Mouse (Mus musculus) right cerebral cortex, adult 18-20 months (tissue): Measurements from ENCODE around the gene Nsmce4a.
A peak's percentile ranks its signal among the peaks of the same experiment; 100 is the strongest.
"Not testable (repeated sequence)": the region's sequence is repeated elsewhere in the genome, so short reads cannot be mapped to it uniquely, and the experiment has no call there.

Experiments used
- DNase-seq: peaks from one replicate; pipeline ENCODE4 v3.0.0; 2022; ENCODE audit warnings: mixed read lengths

The Nsmce4a gene

GRCm38 (mm10) chr7:130572821-130573220 lies at the start of gene Nsmce4a:
Gene Nsmce4a, minus strand, starts transcription at chr7:130573118.
- no peak for DNase-seq

GRCm38 (mm10) chr7:130622359-130622758 lies 49.4 kb upstream of the Nsmce4a start:
- no peak for DNase-seq

- no peak for DNase-seq
Measured at GRCm38 (mm10) chr7:130621953-130622352, 49.0 kb upstream of the Nsmce4a start.

DNA sequence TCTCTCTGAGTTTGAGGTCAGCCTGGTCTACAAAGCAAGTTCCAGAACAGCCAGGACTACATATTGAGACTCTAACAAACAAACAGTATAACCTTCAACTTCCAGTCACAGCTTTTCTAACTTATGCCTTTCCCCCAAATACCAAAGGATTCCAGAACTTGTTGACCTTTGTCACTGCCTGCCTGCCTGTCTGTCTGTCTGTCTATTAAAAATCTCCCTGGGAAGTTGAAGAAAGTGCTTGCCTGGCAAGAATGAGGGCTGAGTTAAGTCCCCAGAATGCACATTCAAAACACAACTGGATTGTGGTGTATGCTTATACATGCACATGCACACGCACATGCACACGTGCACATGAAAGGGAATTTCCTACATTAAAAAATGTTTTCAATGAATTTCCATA lies 48.1 kb upstream of the Nsmce4a start:
- DNase-seq: no peak

DNA sequence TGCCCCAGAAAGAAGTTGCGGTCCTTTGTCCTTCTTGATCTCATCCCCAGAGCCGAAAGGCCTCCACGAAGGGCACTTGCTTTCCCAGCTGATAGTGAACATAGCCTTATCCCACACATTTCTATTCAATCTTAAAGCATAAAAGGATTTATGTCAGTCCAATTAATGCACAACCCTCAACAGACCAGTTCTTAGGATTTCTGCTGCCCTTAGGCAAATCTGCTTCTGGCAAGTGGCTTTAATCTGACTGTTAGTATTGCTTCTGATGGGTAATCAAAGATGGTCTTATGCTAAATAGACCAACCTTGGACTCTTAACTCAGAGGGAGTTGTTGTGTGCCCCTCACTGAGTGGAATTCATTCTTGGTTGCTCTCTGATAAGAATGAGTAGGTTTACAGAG lies 44.7 kb upstream of the Nsmce4a start:
- no peak for DNase-seq

DNA sequence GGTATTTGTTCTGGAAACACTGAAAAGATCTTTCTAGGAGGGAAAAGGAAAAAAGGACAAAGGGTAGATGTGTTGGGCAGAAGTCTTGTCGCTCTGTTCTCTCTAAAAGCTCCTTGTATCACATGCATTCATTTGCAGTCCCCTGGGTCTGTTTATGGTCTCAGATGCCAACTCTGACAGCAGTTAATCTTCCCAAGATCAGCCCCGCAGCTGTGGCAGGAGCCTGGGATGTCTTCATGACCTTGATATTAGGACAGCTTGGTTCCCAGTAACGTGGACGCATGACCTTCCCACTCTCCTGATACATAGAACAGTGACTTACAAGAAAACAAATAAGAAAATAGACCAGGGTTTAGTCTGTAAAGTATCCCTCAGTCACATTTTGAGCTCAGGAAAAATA lies 41.1 kb upstream of the Nsmce4a start:
- no peak for DNase-seq

DNA sequence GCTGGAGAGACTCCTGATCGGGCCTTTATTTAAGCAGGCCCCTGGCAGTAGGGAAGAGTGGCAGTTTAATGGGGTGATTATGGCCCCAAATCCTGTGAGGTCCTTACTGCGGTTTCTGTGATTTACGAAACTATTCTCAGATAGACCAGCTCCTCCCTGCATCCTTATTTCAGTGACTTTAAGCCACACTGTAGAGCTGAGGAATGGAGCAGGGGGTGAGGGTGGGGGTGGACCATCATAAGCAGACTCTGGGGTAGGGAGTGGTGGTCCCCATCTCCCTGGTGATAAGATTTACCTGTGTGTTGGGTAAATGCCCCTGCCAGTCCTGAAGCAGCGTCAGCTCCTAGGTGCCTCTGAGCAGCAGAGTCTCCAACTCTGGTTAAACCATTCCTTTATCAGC lies 34.0 kb upstream of the Nsmce4a start:
- DNase-seq: no peak

- DNase-seq: no peak
Measured at GRCm38 (mm10) chr7:130605111-130605510, 32.2 kb upstream of the Nsmce4a start.

DNA sequence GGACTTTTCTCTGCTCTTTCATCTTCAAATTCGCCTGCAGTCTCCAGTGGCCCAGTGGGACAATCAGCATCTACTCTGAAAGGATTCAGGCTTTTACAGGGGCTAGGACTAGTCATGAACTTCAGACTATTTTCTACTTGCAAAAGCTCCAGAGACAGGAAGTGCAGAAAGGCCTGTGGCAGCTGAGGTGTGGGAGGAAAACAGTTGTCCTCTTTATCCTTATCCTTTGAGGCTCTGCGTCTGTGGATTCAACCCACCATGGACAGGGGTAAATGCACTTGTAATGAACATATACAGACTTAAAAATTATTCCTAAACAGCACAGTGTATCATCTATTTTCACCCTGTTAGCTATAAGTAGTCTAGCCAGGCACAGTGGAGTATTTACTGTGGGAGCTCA lies 31.5 kb upstream of the Nsmce4a start:
- peak; percentile 60 for DNase-seq

DNA sequence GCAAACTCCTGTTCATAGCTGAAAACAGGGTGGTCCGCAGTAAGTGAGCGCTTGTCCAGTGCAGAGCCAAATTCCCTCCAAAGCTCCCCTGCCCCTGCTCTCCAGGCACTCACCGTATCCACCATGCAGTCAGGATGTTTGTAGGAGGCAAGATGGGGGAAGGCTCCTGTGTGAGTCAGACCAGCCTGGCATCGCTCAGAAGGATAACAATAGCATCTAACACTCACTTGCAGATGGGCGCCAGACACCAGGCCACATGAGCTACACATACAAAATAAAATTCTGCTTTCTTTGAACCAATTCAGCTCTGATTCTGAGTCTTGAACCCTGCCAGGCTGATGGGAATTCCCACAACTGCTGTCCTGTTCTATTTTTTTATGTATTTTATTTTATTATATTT lies 30.6 kb upstream of the Nsmce4a start:
- DNase-seq: peak; percentile 87

DNA sequence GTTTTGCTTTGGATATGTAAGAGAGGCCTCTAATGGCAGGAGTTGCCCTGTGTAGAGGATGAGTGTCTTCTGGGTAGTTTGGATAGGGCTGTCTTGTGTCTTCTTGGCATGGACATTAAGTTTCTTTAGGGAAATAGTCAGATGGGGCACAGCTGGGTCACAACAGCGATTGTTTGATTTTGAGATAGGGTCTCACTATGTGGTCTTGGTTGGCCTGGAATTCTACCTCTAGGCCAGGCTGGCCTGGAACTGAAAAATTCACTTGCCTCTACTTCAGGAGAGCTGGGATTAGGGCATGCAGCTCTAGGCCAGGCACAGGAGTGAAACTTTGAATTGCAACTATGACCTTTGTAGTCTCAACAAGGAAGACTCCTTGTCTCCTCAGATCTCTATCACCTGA lies 29.9 kb upstream of the Nsmce4a start:
- no peak for DNase-seq

DNA sequence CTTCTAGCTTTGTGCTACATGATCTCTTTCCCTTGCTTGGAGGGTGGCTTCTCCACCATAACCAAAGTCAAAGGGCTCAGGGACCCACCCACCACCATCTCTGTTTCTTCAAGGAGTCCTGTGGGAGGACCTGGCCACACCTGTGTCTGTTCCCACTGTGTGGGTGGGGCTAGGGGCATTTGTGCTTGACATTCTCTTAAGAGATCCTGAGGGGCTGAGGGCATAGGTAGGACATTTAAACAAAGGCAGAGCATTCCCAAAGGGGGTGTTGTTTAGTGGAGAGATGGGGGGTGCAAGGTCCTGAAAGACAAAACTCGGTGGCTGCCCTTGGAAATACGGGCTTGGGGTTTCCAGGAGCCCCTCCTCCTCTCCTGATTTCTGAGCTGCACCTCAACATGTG lies 27.6 kb upstream of the Nsmce4a start:
- no peak for DNase-seq

- DNase-seq: no peak
Measured at GRCm38 (mm10) chr7:130600074-130600473, 27.2 kb upstream of the Nsmce4a start.

GRCm38 (mm10) chr7:130597546-130597945 lies 24.6 kb upstream of the Nsmce4a start:
- no peak for DNase-seq

GRCm38 (mm10) chr7:130596079-130596855 lies 23.3 kb upstream of the Nsmce4a start:
- not testable (repeated sequence) for DNase-seq

GRCm38 (mm10) chr7:130593375-130594239 lies 20.7 kb upstream of the Nsmce4a start:
- DNase-seq: not testable (repeated sequence)

DNA sequence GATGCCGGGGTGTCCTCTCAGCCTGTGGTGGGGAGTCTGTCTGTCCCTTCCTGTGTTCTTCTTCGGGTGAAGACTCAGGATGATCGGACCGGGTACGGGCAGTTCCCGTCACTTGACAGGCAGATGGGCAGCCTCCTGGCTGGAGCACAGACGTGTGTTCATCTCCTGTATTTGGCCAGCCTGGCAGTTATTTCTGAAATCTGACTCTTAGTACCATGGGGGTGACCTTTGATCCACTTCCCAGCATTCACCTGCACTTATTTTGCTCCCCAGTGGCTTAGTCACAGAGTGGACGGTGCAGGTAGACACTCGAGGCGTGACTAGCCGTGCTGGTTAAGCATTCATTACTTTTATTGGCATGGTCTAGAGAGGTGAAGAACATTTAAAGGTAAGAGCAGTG lies 20.1 kb upstream of the Nsmce4a start:
- DNase-seq: not testable (repeated sequence)

DNA sequence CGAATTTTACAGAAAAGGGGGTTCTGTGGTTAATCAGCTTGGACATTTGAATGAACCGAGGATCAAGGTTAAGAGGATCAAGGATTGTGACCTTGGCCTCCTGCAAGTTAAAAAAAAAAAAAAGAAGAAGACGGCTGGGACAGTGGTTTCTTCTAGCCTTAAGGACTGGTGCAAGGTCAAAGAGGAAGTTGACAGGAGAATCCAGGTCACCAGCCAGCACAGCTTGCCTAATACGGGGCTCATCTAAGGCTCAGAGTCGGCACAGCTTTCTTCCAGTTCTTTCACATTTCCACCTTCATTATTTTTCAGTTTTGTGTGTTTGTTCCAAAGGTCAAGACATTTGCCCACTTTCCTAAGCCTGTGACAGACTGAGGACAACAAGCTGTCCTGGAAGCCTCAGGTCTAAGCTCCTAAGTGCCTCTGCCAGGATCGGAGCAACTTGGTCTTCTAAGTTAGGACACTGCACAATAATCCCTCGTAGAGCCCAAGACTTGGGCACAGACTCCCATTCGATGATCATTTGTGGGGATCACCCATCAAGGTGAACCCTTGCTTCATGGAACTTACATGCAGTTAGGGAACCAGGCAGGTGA lies 18.0 kb upstream of the Nsmce4a start:
- DNase-seq: no peak

DNA sequence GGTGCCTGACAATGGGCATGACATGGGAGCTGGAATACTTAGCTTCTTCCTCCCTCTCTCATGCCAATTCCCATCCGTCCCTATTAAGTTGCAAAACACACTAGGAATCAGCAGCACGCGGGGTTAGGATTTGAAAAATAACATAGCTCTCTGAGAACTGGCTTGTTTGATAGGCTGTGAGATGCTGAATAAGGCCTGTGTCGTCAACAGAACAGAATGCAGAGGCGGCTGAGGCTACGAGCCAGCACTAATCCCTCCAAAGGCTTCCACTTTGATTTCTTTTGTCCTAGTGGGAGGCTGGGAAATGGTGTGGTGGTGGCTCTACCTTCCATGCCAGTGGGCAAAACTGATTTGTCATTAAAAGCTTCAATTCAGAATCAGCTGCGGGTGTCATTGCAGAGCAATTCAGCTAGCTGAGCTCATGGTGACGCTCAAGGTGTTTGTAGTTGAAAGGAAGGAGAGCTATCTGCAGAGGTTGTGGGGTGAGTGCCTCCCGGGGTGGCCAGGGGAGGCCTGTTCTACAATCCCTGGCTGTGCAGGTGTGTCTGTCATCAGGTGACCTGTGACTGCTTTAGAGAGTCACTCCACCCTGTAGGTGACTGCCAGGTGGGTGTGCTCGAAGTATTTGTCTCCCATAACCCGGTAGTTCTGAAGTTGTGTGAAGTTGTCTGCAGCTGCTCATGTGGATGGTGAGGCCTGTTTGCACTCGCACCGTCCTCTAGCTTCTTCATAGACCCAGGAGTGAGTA lies 17.3 kb upstream of the Nsmce4a start:
- DNase-seq: no peak

- DNase-seq: no peak
Measured at GRCm38 (mm10) chr7:130586521-130587072, 13.7 kb upstream of the Nsmce4a start.

GRCm38 (mm10) chr7:130578607-130579006 lies 5.7 kb upstream of the Nsmce4a start:
- DNase-seq: no peak

GRCm38 (mm10) chr7:130578066-130578465 lies 5.1 kb upstream of the Nsmce4a start:
- no peak for DNase-seq
